Mouse (Mus musculus): ENCODE data around the gene Itgbl1.

DNA sequence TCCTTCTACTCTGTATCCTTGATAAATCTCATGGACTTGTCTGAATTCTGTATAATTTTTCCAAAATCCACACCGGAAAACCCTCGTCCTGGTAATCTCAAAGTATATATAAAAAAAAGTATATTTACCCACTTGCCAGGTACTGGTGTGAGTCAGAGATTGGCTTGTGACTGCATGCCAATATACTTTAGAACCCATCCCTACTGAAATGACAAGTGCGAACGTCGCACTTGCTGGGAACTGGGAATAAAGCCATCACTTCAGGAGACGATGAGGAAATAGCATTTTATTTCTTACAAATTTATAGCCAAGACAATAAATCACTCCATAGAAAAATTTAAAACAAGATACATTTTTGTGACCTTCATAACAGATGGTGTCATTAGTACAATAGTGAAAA, 308.2 kb downstream of the Itgbl1 start:
- TF ChIP-seq CTCF (IDR thresholded peaks at IDR 0.05; ENCODE audit: insufficient read depth, low read depth, low read length) (no peak), POLR2A (IDR thresholded peaks at IDR 0.05; ENCODE audit: insufficient read depth, low read depth, low read length) (no peak)
